In genomic region chr9:61884936-61885335, GRCm38 (mm10) we compare ENCODE assay signal across 16 mouse cellular contexts. TPM values are rescaled to one million over a fixed set of nuclear protein-coding genes. Genes with fewer than 3 reads are reported as not detected.
DNase-seq lines count a peak whose midpoint lies in the region; ATAC-seq and TF ChIP-seq lines count a peak whose summit lies in the region.
"Had no signal": no experiment of that assay in that cellular context is flagged by ENCODE, and none has a peak within 500 bp of the region (broad histone marks: within the 10 kb centered on the region; RNA-seq: fewer than 3 reads in every experiment).

No protein-coding gene starts in this region.

- H3K9ac ChIP-seq in hindbrain, embryonic 12.5 days: no peak overlapping the region
- no peak overlapping the region for H3K9ac ChIP-seq in liver, postnatal 0 days (replicated peaks)
- H3K9ac ChIP-seq: intestine, embryonic 15.5 days; limb, embryonic 13.5 days had no signal

- peaks cover 38% of the 10 kb centered on the region for H3K4me1 ChIP-seq in hindbrain, embryonic 10.5 days (replicated peaks)
- peaks cover 30% of the 10 kb centered on the region for H3K4me1 ChIP-seq in hindbrain, embryonic 12.5 days
- no peaks in the 10 kb centered on the region for H3K4me1 ChIP-seq in liver, postnatal 0 days (ENCODE audit: insufficient read depth)
- H3K4me1 ChIP-seq in limb, embryonic 10.5 days: peaks cover 20% of the 10 kb centered on the region
- H3K4me1 ChIP-seq: intestine, embryonic 15.5 days had no signal

- TF ChIP-seq EP300 in liver, postnatal 0 days (IDR thresholded peaks at IDR 0.05; ENCODE audit: low read depth): no peak

- ATAC-seq in cerebellum, adult (ENCODE audit: insufficient number of reproducible peaks, low FRiP score, low TSS enrichment): no peak
- no peak for ATAC-seq in hindbrain, embryonic 12.5 days (ENCODE audit: low FRiP score)
- peak; percentile 35; the same call in 1 of the 2 replicates for ATAC-seq in liver, postnatal 0 days
- ATAC-seq: intestine, embryonic 15.5 days had no signal

- peak; percentile 25 to 45 for DNase-seq in cerebellum, postnatal 10 days
- DNase-seq in hindbrain, embryonic 10.5 days (ENCODE audit: low spot score): peak; percentile 41
- peak; percentile 43 for DNase-seq in liver, postnatal 0 days
- no peak for DNase-seq in liver
- DNase-seq in limb, embryonic 10.5 days (ENCODE audit: low spot score): no peak
- no peak for DNase-seq in ovary, postnatal 36 days (ENCODE audit: low spot score)
- DNase-seq: adrenal gland, postnatal 25 days; cerebellum, adult 9-11 months; heart, adult 2 months; lung, adult 2 months; thymus, postnatal 25 days had no signal

- no peaks in the 10 kb centered on the region for H3K36me3 ChIP-seq in hindbrain, embryonic 10.5 days
- no peaks in the 10 kb centered on the region for H3K36me3 ChIP-seq in hindbrain, embryonic 12.5 days
- no peaks in the 10 kb centered on the region for H3K36me3 ChIP-seq in liver, postnatal 0 days (replicated peaks; ENCODE audit: insufficient read depth, low read length)
- H3K36me3 ChIP-seq in limb, embryonic 10.5 days: no peaks in the 10 kb centered on the region
- H3K36me3 ChIP-seq: intestine, embryonic 15.5 days; limb, embryonic 13.5 days had no signal

- peak overlapping the region; percentile 37 for H3K27ac ChIP-seq in hindbrain, embryonic 10.5 days
- H3K27ac ChIP-seq in hindbrain, embryonic 12.5 days: no peak overlapping the region
- H3K27ac ChIP-seq in liver, postnatal 0 days (ENCODE audit: low read depth): no peak overlapping the region
- H3K27ac ChIP-seq in limb, embryonic 10.5 days: 0 out of 2 replicates have a peak overlapping the region, but pooled peaks have one; percentile 7
- H3K27ac ChIP-seq: heart, adult 2 months; intestine, embryonic 15.5 days; limb, embryonic 13.5 days; macrophage had no signal

- TF ChIP-seq CTCF in liver, postnatal 0 days (IDR thresholded peaks at IDR 0.05; ENCODE audit: low read depth): no peak

- H3K4me2 ChIP-seq in hindbrain, embryonic 12.5 days (replicated peaks): no peak overlapping the region; the same call in 1 of the 2 replicates
- H3K4me2 ChIP-seq in liver, postnatal 0 days (ENCODE audit: low read depth, low read length): no peak overlapping the region
- H3K4me2 ChIP-seq: intestine, embryonic 15.5 days; limb, embryonic 13.5 days had no signal

- H3K4me3 ChIP-seq in hindbrain, embryonic 10.5 days: no peak overlapping the region
- H3K4me3 ChIP-seq in hindbrain, embryonic 12.5 days: no peak overlapping the region
- H3K4me3 ChIP-seq in liver, postnatal 0 days (ENCODE audit: low read depth, low read length): no peak overlapping the region
- no peak overlapping the region for H3K4me3 ChIP-seq in limb, embryonic 10.5 days
- H3K4me3 ChIP-seq: heart, adult 2 months; intestine, embryonic 15.5 days; limb, embryonic 13.5 days had no signal

- WGBS in hindbrain, embryonic 10.5 days: 33% methylated on average over 13 of the region's 13 CpGs
- WGBS in hindbrain, embryonic 12.5 days: 40% methylated on average over 13 of the region's 13 CpGs
- 68% methylated on average over 13 of the region's 13 CpGs for WGBS in liver, postnatal 0 days (ENCODE audit: insufficient replicate concordance)
- 79% methylated on average over 13 of the region's 13 CpGs for whole genome bisulfite sequencing in limb, embryonic 10.5 days

- H3K9me3 ChIP-seq in hindbrain, embryonic 10.5 days: no peaks in the 10 kb centered on the region
- no peaks in the 10 kb centered on the region for H3K9me3 ChIP-seq in hindbrain, embryonic 12.5 days (replicated peaks)
- H3K9me3 ChIP-seq in liver, postnatal 0 days (ENCODE audit: low read length): no peaks in the 10 kb centered on the region
- no peaks in the 10 kb centered on the region for H3K9me3 ChIP-seq in limb, embryonic 10.5 days (replicated peaks)
- H3K9me3 ChIP-seq: intestine, embryonic 15.5 days; limb, embryonic 13.5 days had no signal

- H3K27me3 ChIP-seq in hindbrain, embryonic 10.5 days (ENCODE audit: insufficient read depth, poor library complexity, severe bottlenecking): peaks cover 19% of the 10 kb centered on the region
- H3K27me3 ChIP-seq in hindbrain, embryonic 12.5 days: no peaks in the 10 kb centered on the region
- H3K27me3 ChIP-seq in liver, postnatal 0 days (ENCODE audit: insufficient read depth, low read length): no peaks in the 10 kb centered on the region
- H3K27me3 ChIP-seq in limb, embryonic 10.5 days (ENCODE audit: low read depth, poor library complexity, severe bottlenecking): no peaks in the 10 kb centered on the region
- H3K27me3 ChIP-seq: intestine, embryonic 15.5 days; limb, embryonic 13.5 days had no signal

RNA-seq across cellular contexts. Expression of gene Rplp1, which starts 29.4 kb away (rescaled TPM):
- 1,078 and 1,182 TPM in 2 replicates for polyA plus RNA-seq in hindbrain, embryonic 10.5 days (2016; fragmentation: Nextera tagmentation; extraction: Ambion mirVana)
- 692 and 796 TPM in 2 replicates for polyA plus RNA-seq in hindbrain, embryonic 12.5 days (2016; fragmentation: Nextera tagmentation; extraction: Ambion mirVana)
- 1,022 and 1,029 TPM in 2 replicates for polyA plus RNA-seq in liver, postnatal 0 days (2015; fragmentation: Nextera tagmentation; extraction: Ambion mirVana)
- 1,122 and 1,351 TPM in 2 replicates for polyA plus RNA-seq in limb, embryonic 10.5 days (2016; fragmentation: Nextera tagmentation; extraction: Ambion mirVana)

Comparison
In these comparisons a context has a peak if more than half of its experiments do, and no peak if none do; other contexts are left out.
1. DNase-seq: peak in cerebellum, postnatal 10 days (2 of 2), hindbrain, embryonic 10.5 days (single experiment) and liver, postnatal 0 days (single experiment); none in liver (single experiment), limb, embryonic 10.5 days (single experiment) and ovary, postnatal 36 days (single experiment).
2. H3K27ac ChIP-seq: peak in hindbrain, embryonic 10.5 days (single experiment) and limb, embryonic 10.5 days (single experiment); none in hindbrain, embryonic 12.5 days (single experiment) and liver, postnatal 0 days (single experiment).